Mouse (Mus musculus) heart, adult 2 months (tissue): ENCODE measurements around the gene Fam124a. TPM values are rescaled to one million over a fixed set of nuclear protein-coding genes. Genes with fewer than 3 reads are reported as not detected.

Source experiments
- DNase-seq, 2 experiments: peaks; one replicate each; pipeline ENCODE4 v3.0.0; 2021
- H3K27ac ChIP-seq: fragments of 200-600 bp; 2 replicates; pipeline ENCODE4 v1.8.1; 2022
- H3K27me3 ChIP-seq: fragments of 200-500 bp; 2 replicates; pipeline ENCODE4 v1.6.1; 2012; ENCODE audit warnings: mild to moderate bottlenecking, low read length, inconsistent platforms, mixed read lengths; ENCODE audit not compliant: control insufficient read depth, insufficient read depth
- H3K36me3 ChIP-seq: fragments of 200-500 bp; 2 replicates; pipeline ENCODE4 v1.6.1; 2012; ENCODE audit warnings: low read length, inconsistent platforms; ENCODE audit not compliant: control insufficient read depth, insufficient read depth
- H3K4me1 ChIP-seq: fragments of 200-500 bp; 2 replicates; pipeline ENCODE4 v1.6.1; 2011; ENCODE audit warnings: low read length; ENCODE audit not compliant: control insufficient read depth, insufficient read depth
- H3K4me3 ChIP-seq: fragments of 200-600 bp; 2 replicates; pipeline ENCODE4 v1.8.1; 2022
- H3K79me2 ChIP-seq: fragments of 200-500 bp; replicated peaks from 2 replicates; pipeline ENCODE4 v1.6.1; 2012; ENCODE audit warnings: mild to moderate bottlenecking, inconsistent platforms, low read length, moderate library complexity, mixed read lengths; ENCODE audit not compliant: control insufficient read depth, insufficient read depth
- H3K9ac ChIP-seq: fragments of 200-500 bp; 2 replicates; pipeline ENCODE4 v1.6.1; 2012; ENCODE audit warnings: low read depth, mild to moderate bottlenecking, control low read depth, inconsistent platforms, low read length, mixed read lengths
- CTCF ChIP-seq: fragments of 200-600 bp; IDR thresholded peaks from 2 replicates; pipeline ENCODE4 v1.8.1; 2022; ENCODE audit warnings: antibody characterized with exemption, mild to moderate bottlenecking, moderate library complexity
- EP300 ChIP-seq: fragments of 200-500 bp; IDR thresholded peaks from 2 replicates; pipeline ENCODE4 v1.6.1; 2011; ENCODE audit warnings: low read depth, low read length, control low read depth; ENCODE audit not compliant: insufficient read depth
- POLR2A ChIP-seq: fragments of 200-500 bp; IDR thresholded peaks from 2 replicates; pipeline ENCODE4 v1.6.1; 2011; ENCODE audit warnings: mild to moderate bottlenecking, low read depth, low read length, control low read depth; ENCODE audit not compliant: insufficient read depth
- WGBS: fragments of 180-500 bp; shearing (Covaris S2); methylation state at CpG from one replicate; pipeline ENCODE4 v1.1.7; 2018; 5-methylcytosine and 5-hydroxymethylcytosine counted together
- intact Hi-C: fragments of 180-260 bp; cut with DNase I; formaldehyde crosslinking; loops from one replicate; pipeline ENCODE4 v1.15.1; 2025
- polyA plus RNA-seq: library from polyadenylated mRNA; depleted of rRNA; stranded (reverse); fragments of >200 nt; gene quantifications from 2 replicates; pipeline ENCODE4 v1.2.3, GENCODE M21; 2012
- total RNA-seq, 2 experiments: library from RNA; stranded (reverse); gene quantifications; 2 replicates each; pipeline ENCODE4 v1.2.3; 2021

The Fam124a gene
- total and polyA plus RNA-seq, 3 experiments: 3.4 to 7.9 (median 3.4) TPM

- Histone ChIP-seq H3K9ac (no peak overlapping the region), H3K36me3 (no peaks in the 10 kb centered on the region), H3K4me3 (no peak overlapping the region), H3K27me3 (no peaks in the 10 kb centered on the region), H3K4me1 (no peaks in the 10 kb centered on the region; the same call in 1 of the 2 replicates), H3K27ac (no peak overlapping the region), H3K79me2 (no peaks in the 10 kb centered on the region)
- DNase-seq: no peak
- no peak for TF ChIP-seq EP300
- no peak for TF ChIP-seq POLR2A
- TF ChIP-seq CTCF: no peak
- WGBS: 90% methylated on average over 5 of the region's 5 CpGs
- intact Hi-C loops: no loop called here
Observed at GRCm38 (mm10) chr14:62569463-62569862, 13.9 kb downstream of the Fam124a start.

GRCm38 (mm10) chr14:62570299-62570698, 14.8 kb downstream of the Fam124a start:
- Histone ChIP-seq H3K4me3 (no peak overlapping the region), H3K27me3 (no peaks in the 10 kb centered on the region), H3K9ac (no peak overlapping the region), H3K36me3 (no peaks in the 10 kb centered on the region), H3K79me2 (no peaks in the 10 kb centered on the region), H3K4me1 (no peaks in the 10 kb centered on the region; the same call in 1 of the 2 replicates), H3K27ac (no peak overlapping the region)
- peak in 1 of 2 experiments; percentile 38 for DNase-seq
- TF ChIP-seq POLR2A (no peak), EP300 (no peak), CTCF (no peak)
- 33% methylated on average over 4 of the region's 4 CpGs for WGBS
- intact Hi-C loops: no loop called here

- Histone ChIP-seq H3K27me3 (no peaks in the 10 kb centered on the region), H3K27ac (no peak overlapping the region), H3K9ac (no peak overlapping the region), H3K79me2 (no peaks in the 10 kb centered on the region), H3K4me3 (no peak overlapping the region), H3K36me3 (no peaks in the 10 kb centered on the region), H3K4me1 (no peaks in the 10 kb centered on the region; the same call in 1 of the 2 replicates)
- intact Hi-C loops: no loop called here
- 0% methylated on average over 2 of the region's 3 CpGs for WGBS
- no peak for TF ChIP-seq EP300
- no peak for TF ChIP-seq CTCF
- TF ChIP-seq POLR2A: no peak
- DNase-seq: no peak
Observed at GRCm38 (mm10) chr14:62573454-62573853, 17.9 kb downstream of the Fam124a start.

GRCm38 (mm10) chr14:62574906-62575305, 19.4 kb downstream of the Fam124a start:
- intact Hi-C loops: no loop called here
- H3K27me3 ChIP-seq: no peaks in the 10 kb centered on the region
- H3K79me2 ChIP-seq: no peaks in the 10 kb centered on the region
- H3K9ac ChIP-seq: no peak overlapping the region
- H3K36me3 ChIP-seq: no peaks in the 10 kb centered on the region
- no peak overlapping the region for H3K27ac ChIP-seq
- no peak for DNase-seq
- no peaks in the 10 kb centered on the region; the same call in 1 of the 2 replicates for H3K4me1 ChIP-seq
- TF ChIP-seq EP300: no peak
- TF ChIP-seq CTCF: no peak
- no peak for TF ChIP-seq POLR2A
- no peak overlapping the region for H3K4me3 ChIP-seq
- WGBS: 90% methylated on average over 6 of the region's 6 CpGs

- WGBS: 83% methylated on average over 8 of the region's 8 CpGs
- Histone ChIP-seq H3K4me3 (no peak overlapping the region), H3K27ac (no peak overlapping the region), H3K79me2 (no peaks in the 10 kb centered on the region), H3K4me1 (no peaks in the 10 kb centered on the region; the same call in 1 of the 2 replicates), H3K9ac (no peak overlapping the region), H3K36me3 (no peaks in the 10 kb centered on the region), H3K27me3 (no peaks in the 10 kb centered on the region)
- TF ChIP-seq CTCF: no peak
- no peak for TF ChIP-seq EP300
- no peak for TF ChIP-seq POLR2A
- no peak for DNase-seq
- intact Hi-C loops: no loop called here
Observed at GRCm38 (mm10) chr14:62575862-62576261, 20.3 kb downstream of the Fam124a start.

- TF ChIP-seq CTCF (no peak), EP300 (no peak), POLR2A (no peak)
- H3K27me3 ChIP-seq: no peaks in the 10 kb centered on the region
- no peaks in the 10 kb centered on the region for H3K4me1 ChIP-seq
- H3K9ac ChIP-seq: no peak overlapping the region
- no peak overlapping the region for H3K4me3 ChIP-seq
- H3K79me2 ChIP-seq: no peaks in the 10 kb centered on the region
- intact Hi-C loops: no loop called here
- no peak for DNase-seq
- no peak overlapping the region for H3K27ac ChIP-seq
- WGBS: 94% methylated on average over 3 of the region's 3 CpGs
- no peaks in the 10 kb centered on the region for H3K36me3 ChIP-seq
Observed at GRCm38 (mm10) chr14:62580945-62581344, 25.4 kb downstream of the Fam124a start.
